Mouse (Mus musculus) gastrocnemius, postnatal 25 days (tissue): Measurements from ENCODE around the gene Fam171a1. TPM values are rescaled to one million over a fixed set of nuclear protein-coding genes. Genes with fewer than 3 reads are reported as not detected.
"Not testable (repeated sequence)": the region's sequence is repeated elsewhere in the genome, so short reads cannot be mapped to it uniquely, and the experiment has no call there.

Source experiments
- DNase-seq: peaks from one replicate; pipeline ENCODE4 v3.0.0; 2022
- long read RNA-seq, 2 experiments: library from polyadenylated mRNA; stranded (forward); transcript quantifications; one replicate each; pipeline ENCODE4 v2.0.0; 2021
- total RNA-seq, 2 experiments: library from RNA; stranded (reverse); gene quantifications; 1 replicate in 1 of 2; 2 replicates in 1 of 2; pipeline ENCODE4 v1.2.3; 2021

Gene Fam171a1
- total RNA-seq, result 1 to 10 TPM; 3.9 to 4.7 TPM
- long read RNA-seq, experiment 1, partial matches to known transcripts, result 4 of 4 reads
- long read RNA-seq, experiment 1, other reads (novel, unspliced or antisense), result 0 of 4 reads
- long read RNA-seq, experiment 2, full-length matches to known transcripts, result 2 of 2 reads
- long read RNA-seq, experiment 2, partial matches to known transcripts, result 0 of 2 reads
- long read RNA-seq, experiment 2, other reads (novel, unspliced or antisense), result 0 of 2 reads

GRCm38 (mm10) chr2:3113866-3114265, at the start of gene Fam171a1:
Gene Fam171a1 (plus strand): TSS chr2:3114224.
- DNase-seq, result no peak

GRCm38 (mm10) chr2:3069140-3069539, 44.9 kb upstream of the Fam171a1 start:
- no peak for DNase-seq

GRCm38 (mm10) chr2:3088361-3088760, 25.7 kb upstream of the Fam171a1 start:
- not testable (repeated sequence) for DNase-seq

- DNase-seq, result no peak
Measured at GRCm38 (mm10) chr2:3089274-3089673, 24.8 kb upstream of the Fam171a1 start.

GRCm38 (mm10) chr2:3096101-3096500, 17.9 kb upstream of the Fam171a1 start:
- DNase-seq, result no peak

GRCm38 (mm10) chr2:3099971-3100370, 14.1 kb upstream of the Fam171a1 start:
- no peak for DNase-seq

GRCm38 (mm10) chr2:3101292-3101957, 12.6 kb upstream of the Fam171a1 start:
- no peak for DNase-seq

- DNase-seq, result no peak
Measured at GRCm38 (mm10) chr2:3102360-3102759, 11.7 kb upstream of the Fam171a1 start.

GRCm38 (mm10) chr2:3107471-3107870, 6.6 kb upstream of the Fam171a1 start:
- no peak for DNase-seq

GRCm38 (mm10) chr2:3108431-3108830, 5.6 kb upstream of the Fam171a1 start:
- DNase-seq, result no peak

GRCm38 (mm10) chr2:3108834-3109233, 5.2 kb upstream of the Fam171a1 start:
- no peak for DNase-seq

GRCm38 (mm10) chr2:3117855-3118202, 3.8 kb downstream of the Fam171a1 start:
- no peak for DNase-seq

GRCm38 (mm10) chr2:3118203-3118941, 4.3 kb downstream of the Fam171a1 start:
- peak; percentile 82 for DNase-seq

- DNase-seq, result no peak
Measured at GRCm38 (mm10) chr2:3118969-3119368, 4.9 kb downstream of the Fam171a1 start.

GRCm38 (mm10) chr2:3119371-3119935, 5.4 kb downstream of the Fam171a1 start:
- DNase-seq, result no peak

GRCm38 (mm10) chr2:3122571-3122970, 8.5 kb downstream of the Fam171a1 start:
- peak; percentile 39 for DNase-seq

- no peak for DNase-seq
Measured at GRCm38 (mm10) chr2:3127256-3127883, 13.3 kb downstream of the Fam171a1 start.

- DNase-seq, result no peak
Measured at GRCm38 (mm10) chr2:3128344-3128871, 14.4 kb downstream of the Fam171a1 start.

GRCm38 (mm10) chr2:3128910-3129309, 14.9 kb downstream of the Fam171a1 start:
- DNase-seq, result no peak

GRCm38 (mm10) chr2:3132473-3132872, 18.4 kb downstream of the Fam171a1 start:
- DNase-seq, result no peak

GRCm38 (mm10) chr2:3134580-3135296, 20.7 kb downstream of the Fam171a1 start:
- no peak for DNase-seq

- no peak for DNase-seq
Measured at GRCm38 (mm10) chr2:3135297-3135684, 21.3 kb downstream of the Fam171a1 start.
